ENCODE assay signal across 10 mouse cellular contexts in the genomic region with DNA sequence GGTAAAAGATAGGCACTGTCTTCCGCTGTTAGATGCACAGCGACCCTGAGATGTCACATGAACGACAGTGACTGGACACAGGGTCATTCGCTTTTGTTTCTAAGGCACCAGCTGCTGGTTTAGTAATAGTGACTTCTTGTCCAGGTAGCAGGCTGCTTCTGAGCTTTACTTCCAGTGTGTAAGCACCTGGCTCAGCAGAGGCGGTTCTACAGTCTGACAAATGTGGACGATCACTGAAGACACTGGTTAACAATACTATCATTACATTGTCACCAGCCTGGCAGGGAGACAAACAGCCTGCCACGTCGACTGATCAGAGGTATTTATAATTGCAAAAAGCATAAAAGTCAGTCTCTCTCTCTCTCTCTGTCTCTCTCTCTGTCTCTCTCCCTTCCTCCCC.
DNase-seq lines count a peak whose midpoint lies in the region; ATAC-seq and TF ChIP-seq lines count a peak whose summit lies in the region.
"Had no signal": no experiment of that assay in that cellular context is flagged by ENCODE, and none has a peak within 500 bp of the region (broad histone marks: within the 10 kb centered on the region; RNA-seq: fewer than 3 reads in every experiment).

No protein-coding gene starts in this region.

- no peaks in the 10 kb centered on the region for H3K27me3 ChIP-seq in kidney, postnatal 0 days (ENCODE audit: insufficient read depth, low read length)

- 43% methylated on average over 8 of the region's 8 CpGs for WGBS in kidney, postnatal 0 days

- no peak for TF ChIP-seq CTCF in kidney, postnatal 0 days (IDR thresholded peaks at IDR 0.05; ENCODE audit: low read depth)

- no peaks in the 10 kb centered on the region for H3K36me3 ChIP-seq in kidney, postnatal 0 days (ENCODE audit: insufficient read depth, low read length)

- DNase-seq in adrenal gland, adult 2 months = peak; percentile 2
- no peak for DNase-seq in adrenal gland, postnatal 25 days
- DNase-seq in kidney, postnatal 0 days (ENCODE audit: low spot score) = no peak
- DNase-seq in kidney, postnatal 10 days = no peak
- DNase-seq in CD4-positive helper T cell, adult 2 months (ENCODE audit: low read depth, low spot score) = peak; percentile 14
- peak; percentile 26 for DNase-seq in induced T-regulatory cell, adult 2 months (ENCODE audit: low read depth)
- DNase-seq in urinary bladder, postnatal 14 days (ENCODE audit: low spot score) = no peak
- DNase-seq: cerebellum, adult 9-10 months had no signal

- no peak overlapping the region for H3K4me3 ChIP-seq in kidney, postnatal 0 days (replicated peaks; ENCODE audit: low read depth, low read length)
- H3K4me3 ChIP-seq: erythroblast, embryonic 14.5 days had no signal

- H3K9ac ChIP-seq in kidney, postnatal 0 days (ENCODE audit: low read depth, low read length) = no peak overlapping the region

- H3K4me1 ChIP-seq in kidney, postnatal 0 days (replicated peaks; ENCODE audit: insufficient read depth, low read length) = no peaks in the 10 kb centered on the region

- H3K27ac ChIP-seq in kidney, postnatal 0 days = no peak overlapping the region

- no peak for ATAC-seq in kidney, postnatal 0 days (replicated peaks; ENCODE audit: low FRiP score, low read depth)
- no peak for ATAC-seq in granulocyte monocyte progenitor cell, adult 5-6 weeks (replicated peaks; ENCODE audit: poor library complexity, severe bottlenecking)

- peak overlapping the region; percentile 78 for H3K4me2 ChIP-seq in kidney, postnatal 0 days (ENCODE audit: low read length)

- H3K9me3 ChIP-seq in kidney, postnatal 0 days (replicated peaks; ENCODE audit: low read length) = no peaks in the 10 kb centered on the region

Comparison
In these comparisons a context has a peak if more than half of its experiments do, and no peak if none do; other contexts are left out.
1. DNase-seq: peak in adrenal gland, adult 2 months (single experiment), CD4-positive helper T cell, adult 2 months (single experiment) and induced T-regulatory cell, adult 2 months (single experiment); none in adrenal gland, postnatal 25 days (single experiment), kidney, postnatal 0 days (single experiment), kidney, postnatal 10 days (single experiment) and urinary bladder, postnatal 14 days (single experiment).